Mouse (Mus musculus) CD4-positive, CD25-positive, alpha-beta regulatory T cell, adult 4 months (primary cell): ENCODE measurements around the gene 9930022D16Rik. TPM values are rescaled to one million over a fixed set of nuclear protein-coding genes. Genes with fewer than 3 reads are reported as not detected.

Experiments used
- ATAC-seq: one replicate; pipeline ENCODE4 v1.8.0; 2017
- polyA plus RNA-seq, 2 experiments: library from polyadenylated mRNA; unstranded; fragments of 100-300 nt; shearing (Covaris generic); gene quantifications; one replicate each; pipeline ENCODE4 v1.2.1; 2017

Gene 9930022D16Rik
- under 1 TPM; 0.22 to 0.39 TPM for polyA plus RNA-seq

- no peak for ATAC-seq
Measured at GRCm38 (mm10) chr11:109413617-109414016, at the start of gene 9930022D16Rik. 9930022D16Rik (plus strand) TSS chr11:109413917.

GRCm38 (mm10) chr11:109364337-109364736 lies 49.4 kb upstream of the 9930022D16Rik start:
- no peak for ATAC-seq

- ATAC-seq = no peak
Measured at GRCm38 (mm10) chr11:109364881-109365280, 48.8 kb upstream of the 9930022D16Rik start.

- no peak for ATAC-seq
Measured at GRCm38 (mm10) chr11:109365818-109366217, 47.9 kb upstream of the 9930022D16Rik start.

GRCm38 (mm10) chr11:109366802-109367579 lies 46.7 kb upstream of the 9930022D16Rik start:
- ATAC-seq = no peak

GRCm38 (mm10) chr11:109369026-109369637 lies 44.6 kb upstream of the 9930022D16Rik start:
- ATAC-seq = peak; percentile 65

- ATAC-seq = peak; percentile 82
Measured at GRCm38 (mm10) chr11:109375412-109375811, 38.3 kb upstream of the 9930022D16Rik start.

GRCm38 (mm10) chr11:109376484-109377143 lies 37.1 kb upstream of the 9930022D16Rik start:
- ATAC-seq = no peak

GRCm38 (mm10) chr11:109377477-109377876 lies 36.2 kb upstream of the 9930022D16Rik start:
- ATAC-seq = no peak

- ATAC-seq = no peak
Measured at GRCm38 (mm10) chr11:109378051-109378450, 35.7 kb upstream of the 9930022D16Rik start.

- no peak for ATAC-seq
Measured at GRCm38 (mm10) chr11:109380662-109381061, 33.1 kb upstream of the 9930022D16Rik start.

- no peak for ATAC-seq
Measured at GRCm38 (mm10) chr11:109385296-109385695, 28.4 kb upstream of the 9930022D16Rik start.

- ATAC-seq = no peak
Measured at GRCm38 (mm10) chr11:109389046-109389445, 24.7 kb upstream of the 9930022D16Rik start.

- no peak for ATAC-seq
Measured at GRCm38 (mm10) chr11:109391200-109391599, 22.5 kb upstream of the 9930022D16Rik start.

- no peak for ATAC-seq
Measured at GRCm38 (mm10) chr11:109391760-109392159, 22.0 kb upstream of the 9930022D16Rik start.

- ATAC-seq = no peak
Measured at GRCm38 (mm10) chr11:109392601-109393000, 21.1 kb upstream of the 9930022D16Rik start.

- no peak for ATAC-seq
Measured at GRCm38 (mm10) chr11:109394758-109395157, 19.0 kb upstream of the 9930022D16Rik start.

- no peak for ATAC-seq
Measured at GRCm38 (mm10) chr11:109395291-109395690, 18.4 kb upstream of the 9930022D16Rik start.

GRCm38 (mm10) chr11:109406431-109406830 lies 7.3 kb upstream of the 9930022D16Rik start:
- ATAC-seq = no peak

GRCm38 (mm10) chr11:109410197-109410980 lies 3.3 kb upstream of the 9930022D16Rik start:
- ATAC-seq = peak; percentile 20

GRCm38 (mm10) chr11:109414802-109415201 lies 1.1 kb downstream of the 9930022D16Rik start:
- ATAC-seq = no peak

- no peak for ATAC-seq
Measured at GRCm38 (mm10) chr11:109416709-109417420, 3.1 kb downstream of the 9930022D16Rik start.
